Mouse (Mus musculus): Measurements from ENCODE around the gene Rnaseh2c.

Gene Rnaseh2c

DNA sequence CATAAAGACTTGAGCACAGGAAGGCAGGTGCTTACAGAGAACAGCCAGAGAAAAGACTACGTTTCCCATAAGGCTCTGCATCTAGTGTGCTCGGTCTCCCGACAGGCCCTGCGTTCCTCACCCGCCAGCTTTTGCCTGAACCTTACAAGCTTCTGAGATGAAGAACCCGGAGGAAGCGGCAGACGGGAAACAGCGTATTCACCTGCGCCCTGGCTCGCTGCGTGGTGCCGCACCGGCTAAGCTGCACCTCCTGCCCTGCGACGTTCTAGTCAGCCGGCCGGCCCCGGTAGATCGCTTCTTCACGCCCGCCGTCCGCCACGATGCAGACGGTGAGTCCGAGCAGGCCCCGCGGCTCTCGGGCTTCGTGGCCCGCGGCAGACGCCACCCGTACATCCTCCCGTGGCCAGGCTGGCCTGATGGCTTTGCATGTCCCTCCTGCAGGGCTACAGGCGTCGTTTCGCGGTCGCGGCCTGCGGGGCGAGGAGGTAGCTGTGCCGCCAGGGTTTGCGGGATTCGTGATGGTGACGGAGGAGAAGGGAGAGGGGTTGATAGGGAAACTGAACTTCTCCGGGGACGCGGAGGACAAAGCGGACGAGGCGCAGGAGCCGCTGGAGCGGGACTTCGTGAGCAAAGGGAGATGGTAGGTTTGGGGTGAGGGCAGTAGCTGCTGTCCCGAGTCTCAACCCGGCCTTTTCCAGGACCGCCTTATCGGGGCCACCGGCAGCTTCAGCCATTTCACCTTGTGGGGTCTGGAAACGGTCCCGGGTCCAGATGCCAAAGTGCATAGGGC lies at the start of gene Rnaseh2c:
Gene Rnaseh2c, plus strand, starts transcription at position 122 of the 790 bp plus-strand sequence.
- peak; percentile 75 for DNase-seq (ENCODE audit: extremely low spot score)

DNA sequence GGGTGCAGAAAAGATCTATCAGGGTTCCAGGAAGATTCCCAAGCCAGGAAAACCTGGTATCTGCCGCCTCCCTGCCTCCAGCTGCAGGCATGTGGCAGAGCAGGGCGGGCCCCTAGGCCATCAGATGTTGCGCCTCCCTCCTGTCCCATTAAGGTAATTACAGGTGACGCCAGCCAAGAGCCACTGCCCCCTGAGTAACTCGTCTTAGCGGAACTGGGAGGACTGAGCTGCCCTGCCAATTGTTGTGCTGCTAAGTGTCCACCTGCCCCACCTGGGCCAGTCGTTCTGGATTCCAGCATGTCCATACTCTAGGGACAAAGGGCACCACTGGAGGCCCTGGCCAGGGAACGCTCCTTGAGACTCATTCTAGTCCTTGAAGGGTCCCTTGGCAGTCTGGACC lies 47.9 kb upstream of the Rnaseh2c start:
- DNase-seq (ENCODE audit: extremely low spot score), result no peak

DNA sequence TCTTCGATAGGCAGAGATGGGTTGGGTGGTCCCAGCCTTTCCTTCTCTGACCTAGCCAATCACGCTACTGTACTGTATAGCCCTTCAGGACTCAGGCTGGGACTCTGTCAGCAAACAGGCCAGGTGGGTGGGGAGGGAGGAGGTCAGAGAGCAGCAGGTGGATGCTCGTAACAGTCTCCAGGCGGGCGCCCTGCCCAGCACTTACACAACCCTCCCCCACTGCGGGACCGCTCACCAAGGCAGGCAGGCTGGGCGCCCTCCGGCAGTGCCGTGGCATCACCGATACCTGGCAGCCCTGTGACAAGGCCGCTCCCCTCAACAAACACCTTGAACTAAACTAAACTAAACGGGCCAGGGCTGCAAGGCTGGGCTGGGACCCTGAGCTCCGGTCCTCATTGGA lies 47.5 kb upstream of the Rnaseh2c start:
- no peak for DNase-seq (ENCODE audit: extremely low spot score)

DNA sequence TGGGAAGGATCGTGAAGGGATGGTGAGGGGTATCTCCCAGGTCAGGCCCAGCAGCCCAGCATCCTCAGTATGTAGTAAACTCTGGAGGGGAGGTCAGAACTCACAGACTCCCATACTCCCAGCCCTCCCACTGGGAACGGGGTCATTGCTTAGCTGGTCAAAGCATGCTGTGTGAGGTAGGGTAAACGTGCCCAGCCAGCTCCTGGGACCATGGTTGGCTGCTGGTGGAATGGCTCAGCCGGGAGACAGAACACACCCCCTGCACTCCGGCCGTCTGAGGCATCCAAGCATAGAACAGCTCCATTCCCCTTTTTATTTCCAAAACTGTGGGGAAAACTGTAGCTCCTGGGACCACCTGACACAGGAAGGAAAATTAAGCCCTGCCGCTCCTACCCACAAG lies 43.5 kb upstream of the Rnaseh2c start:
- DNase-seq (ENCODE audit: extremely low spot score), result no peak

DNA sequence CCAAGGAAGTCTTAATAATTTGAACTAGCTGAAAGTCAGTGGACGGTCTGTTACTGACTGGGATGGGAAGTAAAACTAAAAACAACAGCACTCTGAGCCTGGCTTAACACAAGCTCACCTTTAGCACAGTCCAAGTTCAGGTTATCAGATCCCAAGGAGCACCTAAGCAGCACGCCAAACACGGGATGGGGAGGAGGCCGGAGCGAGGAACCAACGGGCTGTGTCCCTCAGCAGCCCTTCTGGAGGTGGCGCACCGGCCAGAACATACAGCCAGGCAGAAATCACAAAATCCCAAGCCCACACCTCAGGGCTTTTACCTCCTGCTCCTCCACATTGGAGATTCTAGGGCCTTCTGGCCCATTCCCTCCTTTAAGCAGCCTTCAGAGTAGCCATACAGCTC lies 42.9 kb upstream of the Rnaseh2c start:
- DNase-seq (ENCODE audit: extremely low spot score), result no peak

DNA sequence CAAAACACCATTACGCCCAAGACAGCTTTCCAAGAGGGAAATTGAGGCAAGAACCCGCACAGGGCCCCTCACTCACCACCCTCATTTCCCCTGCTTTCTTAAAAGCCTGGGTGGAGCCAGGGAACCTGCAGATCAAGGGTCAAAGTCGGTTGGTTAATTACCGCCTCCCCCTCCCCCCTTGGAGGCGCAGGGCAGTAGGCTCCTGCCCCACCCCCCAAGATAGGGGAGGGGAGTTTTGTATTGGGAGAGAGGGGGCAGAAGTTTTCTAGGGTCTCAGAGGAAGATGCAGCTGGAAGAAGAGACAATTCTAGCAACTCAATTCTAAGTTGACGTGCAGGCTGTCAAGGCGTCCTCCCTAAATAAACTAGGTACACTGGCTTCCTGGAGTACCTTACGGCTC lies 42.4 kb upstream of the Rnaseh2c start:
- DNase-seq (ENCODE audit: extremely low spot score), result no peak

DNA sequence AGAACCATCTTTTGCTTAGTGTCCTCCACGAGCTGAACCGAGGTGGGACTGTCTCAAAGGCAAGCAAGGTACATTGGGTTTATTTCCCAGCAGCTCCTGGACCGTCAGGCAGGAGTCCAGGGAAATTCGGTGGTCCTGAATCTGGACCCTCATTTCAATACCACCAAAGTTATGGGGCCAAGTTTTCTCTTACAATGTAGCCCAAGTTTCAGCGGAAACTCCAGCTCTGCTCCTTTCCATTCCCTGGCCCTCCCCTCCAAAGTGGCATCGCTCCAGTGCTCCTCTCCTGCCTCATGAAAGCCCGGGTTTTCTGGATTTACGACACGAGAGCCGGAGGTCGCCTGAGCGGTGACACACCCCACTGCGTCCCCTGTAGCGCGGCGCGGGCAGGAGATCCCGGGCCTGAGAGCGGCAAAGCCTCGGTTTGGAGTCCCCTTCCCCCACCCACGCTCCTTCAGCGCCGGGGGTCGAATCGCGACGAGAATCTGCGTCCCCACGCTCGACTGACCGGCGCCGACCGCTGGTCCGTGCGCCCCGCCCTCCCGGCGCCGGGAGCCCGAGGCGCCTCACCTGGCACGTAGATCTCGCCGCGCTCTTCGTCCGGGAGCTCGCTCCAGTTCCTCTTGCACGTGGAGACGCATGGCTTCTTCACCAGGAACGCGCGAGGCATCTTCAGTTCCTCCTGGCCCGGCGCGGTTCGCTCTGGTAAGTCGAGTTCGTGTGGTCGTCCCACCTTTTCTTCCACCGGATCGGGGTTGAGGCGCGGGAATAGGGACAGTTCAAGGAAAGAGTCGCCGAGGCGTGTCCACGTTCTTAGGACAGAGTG lies 41.8 kb upstream of the Rnaseh2c start:
- no peak for DNase-seq (ENCODE audit: extremely low spot score)

DNA sequence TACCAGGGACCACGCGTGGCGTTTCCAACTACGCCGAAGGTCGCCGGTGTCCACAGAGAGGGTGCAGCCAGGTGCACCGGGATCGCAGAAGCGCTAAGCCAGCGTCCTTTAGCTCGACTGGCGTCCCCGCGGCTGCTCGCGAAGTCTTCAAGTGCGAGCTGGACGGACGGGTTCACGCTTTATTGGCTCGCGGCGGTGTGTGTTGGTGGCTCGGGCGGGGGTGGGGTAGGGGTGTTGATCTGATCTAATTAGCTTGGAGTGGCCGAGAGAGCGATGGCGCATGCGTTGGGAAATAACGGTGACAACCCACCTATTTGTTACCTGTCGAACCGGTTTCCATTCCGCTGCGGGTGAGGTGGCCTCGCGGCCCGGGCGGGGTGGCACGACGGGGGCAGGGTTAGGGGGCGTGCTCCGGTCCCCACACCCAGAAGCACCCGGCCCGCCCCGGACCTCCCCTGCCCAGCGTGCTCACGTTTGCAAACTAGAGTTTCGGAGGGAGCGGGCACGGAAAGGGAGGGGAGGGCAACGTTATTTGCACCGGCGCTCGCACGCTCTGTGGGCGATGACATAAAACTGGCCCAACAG lies 41.1 kb upstream of the Rnaseh2c start, which contains the start of gene Ovol1:
Gene Ovol1, minus strand, starts transcription at position 190 of the 585 bp plus-strand sequence.
- DNase-seq (ENCODE audit: extremely low spot score), result peak; percentile 38

DNA sequence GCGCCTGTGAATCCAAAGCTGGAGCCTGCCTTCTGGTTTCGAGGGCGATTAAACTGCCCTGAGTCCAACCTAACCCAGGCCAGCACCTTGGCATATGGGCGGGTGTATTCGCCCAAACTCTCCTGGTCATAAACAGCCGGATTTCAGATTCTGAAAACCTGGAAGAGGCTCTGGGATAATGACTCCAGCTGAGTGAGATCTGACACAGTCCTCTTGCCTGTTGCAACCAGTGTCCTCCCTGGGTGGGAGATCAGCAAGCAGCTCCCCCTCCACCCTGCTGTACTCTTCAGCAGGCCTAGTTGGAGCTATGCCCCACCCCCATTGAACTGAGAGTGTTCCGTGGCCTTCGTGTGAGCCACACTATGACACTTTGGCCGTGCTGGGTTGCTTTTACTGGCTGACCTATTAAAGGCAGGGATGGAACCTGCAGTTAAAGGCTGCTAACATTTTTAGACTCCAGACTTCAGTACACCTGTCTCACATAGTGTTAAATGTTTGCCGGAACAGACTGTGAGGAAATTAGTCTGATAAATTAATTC lies 40.4 kb upstream of the Rnaseh2c start:
- DNase-seq (ENCODE audit: extremely low spot score), result no peak

DNA sequence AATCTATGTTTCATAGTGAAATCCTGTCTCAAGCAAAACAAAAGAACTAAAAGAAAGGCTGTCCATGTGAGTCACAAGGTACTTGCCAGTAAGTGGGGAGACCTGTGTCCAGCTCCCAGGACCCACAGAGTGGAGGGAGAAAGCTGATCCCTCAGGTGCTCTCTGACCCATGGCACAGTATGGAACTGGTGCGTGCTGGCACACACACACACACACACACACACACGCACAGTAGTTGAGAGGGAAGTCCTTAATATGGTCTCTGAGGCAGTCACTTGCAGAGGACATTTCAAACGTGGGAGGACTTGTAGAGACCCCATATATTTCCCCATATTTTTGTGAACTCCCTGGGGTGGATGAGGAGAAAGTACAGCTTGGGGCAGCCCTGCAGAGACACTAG lies 39.8 kb upstream of the Rnaseh2c start:
- DNase-seq (ENCODE audit: extremely low spot score), result no peak

DNA sequence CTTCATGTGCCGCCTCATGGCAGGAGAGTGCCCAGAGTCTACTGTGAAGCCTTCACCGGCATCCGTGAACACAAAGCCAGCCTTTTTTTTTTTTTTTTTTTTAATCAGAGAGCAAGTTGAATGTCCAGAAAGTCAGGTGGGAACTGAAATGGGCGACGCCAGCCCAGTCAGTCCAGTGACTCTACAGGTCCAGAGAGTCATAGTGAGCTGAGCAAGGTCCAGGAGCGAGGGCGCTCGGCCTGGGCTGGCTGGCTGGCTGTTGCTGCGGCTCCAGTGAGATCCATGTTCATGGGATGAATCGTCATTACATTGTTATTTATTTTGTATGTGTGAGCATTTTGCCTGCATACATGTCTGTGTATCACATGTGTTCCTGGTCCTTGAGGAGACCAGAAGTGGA lies 38.9 kb upstream of the Rnaseh2c start:
- DNase-seq (ENCODE audit: extremely low spot score), result no peak

DNA sequence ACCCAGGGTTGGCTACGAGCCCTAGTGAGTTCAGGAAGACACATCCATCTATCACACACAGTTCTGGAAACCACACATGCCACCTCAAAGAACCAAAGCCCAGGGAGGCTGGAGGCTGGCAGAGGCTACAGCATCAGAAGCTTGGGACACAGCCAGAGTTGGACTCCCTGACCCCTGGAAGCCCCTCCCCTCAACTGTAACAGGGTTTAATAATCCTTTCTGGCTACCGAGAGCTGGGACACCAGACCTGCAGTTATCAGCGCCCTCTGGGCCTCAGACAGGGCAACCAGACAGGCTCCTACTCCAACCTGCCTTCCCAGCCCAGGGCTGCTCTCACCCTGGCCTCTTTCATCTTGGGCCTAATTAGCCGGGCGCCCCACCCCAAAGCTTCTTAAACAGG lies 35.4 kb upstream of the Rnaseh2c start:
- no peak for DNase-seq (ENCODE audit: extremely low spot score)

DNA sequence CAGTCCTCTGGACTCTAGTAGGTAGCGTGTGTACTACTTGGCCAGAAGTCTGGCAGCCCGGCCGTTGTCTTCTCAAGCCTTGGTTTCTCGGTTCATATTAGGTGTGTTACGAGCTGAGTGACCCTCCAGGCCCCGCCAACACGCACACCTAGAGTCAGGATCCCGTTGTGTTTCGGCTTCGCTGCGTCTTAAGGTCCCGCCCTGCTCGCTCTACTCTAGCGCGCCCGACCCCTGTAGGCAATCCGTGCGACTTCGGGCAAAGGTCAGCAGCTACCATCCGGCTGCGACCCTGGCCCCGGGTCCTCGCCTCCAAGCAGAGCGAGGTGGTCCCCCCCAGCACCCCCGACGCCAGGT lies 34.5 kb upstream of the Rnaseh2c start:
- DNase-seq (ENCODE audit: extremely low spot score), result no peak

DNA sequence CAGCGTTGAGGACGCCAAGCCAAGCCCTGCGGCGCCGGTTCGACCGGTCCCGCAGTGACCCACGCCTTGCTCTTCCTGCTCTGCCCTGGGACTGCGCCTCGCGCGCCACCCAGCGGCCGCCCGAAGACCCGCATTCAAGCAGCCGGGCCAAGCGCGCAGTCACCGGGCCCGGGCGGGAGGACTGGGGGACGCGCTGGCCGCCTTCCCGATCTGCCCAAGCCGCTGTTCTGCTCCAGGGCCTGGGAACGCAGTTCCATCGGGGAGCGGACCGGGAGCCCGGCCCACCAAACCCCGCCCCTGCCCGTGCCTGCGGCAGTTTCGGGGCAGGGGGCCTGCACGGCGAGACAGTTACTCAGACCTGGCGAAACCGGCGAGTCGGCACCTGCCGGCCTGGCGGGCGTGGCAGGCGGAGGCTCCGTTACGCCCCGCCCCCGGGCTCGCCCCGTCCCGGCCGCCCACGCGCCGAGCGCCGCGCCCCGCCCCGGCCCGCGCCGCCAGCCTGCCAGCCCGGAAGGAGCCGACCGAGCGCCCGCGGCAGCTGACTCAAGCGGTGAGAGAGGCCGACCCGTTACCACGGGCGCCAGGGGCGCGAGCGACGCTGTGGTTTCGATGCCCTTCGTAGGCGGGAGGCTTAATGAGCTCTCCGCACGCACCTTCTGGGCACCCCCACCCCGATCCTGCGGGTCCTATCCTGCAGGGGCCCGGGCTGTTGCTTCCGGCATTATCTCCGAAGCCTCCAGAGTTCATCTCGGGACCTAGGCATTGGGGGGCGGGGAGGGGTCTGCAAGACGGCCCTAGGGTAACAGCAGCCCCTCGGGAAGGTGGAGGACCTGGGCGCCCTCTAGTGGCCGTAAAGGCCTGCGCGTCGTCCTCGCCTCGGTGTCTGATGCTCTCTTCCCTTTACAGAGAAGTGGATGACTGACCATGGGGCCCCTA lies 33.9 kb upstream of the Rnaseh2c start, which contains the start of gene Ap5b1:
Gene Ap5b1, plus strand, starts transcription at position 492 of the 936 bp plus-strand sequence.
- DNase-seq (ENCODE audit: extremely low spot score), result peak; percentile 92

DNA sequence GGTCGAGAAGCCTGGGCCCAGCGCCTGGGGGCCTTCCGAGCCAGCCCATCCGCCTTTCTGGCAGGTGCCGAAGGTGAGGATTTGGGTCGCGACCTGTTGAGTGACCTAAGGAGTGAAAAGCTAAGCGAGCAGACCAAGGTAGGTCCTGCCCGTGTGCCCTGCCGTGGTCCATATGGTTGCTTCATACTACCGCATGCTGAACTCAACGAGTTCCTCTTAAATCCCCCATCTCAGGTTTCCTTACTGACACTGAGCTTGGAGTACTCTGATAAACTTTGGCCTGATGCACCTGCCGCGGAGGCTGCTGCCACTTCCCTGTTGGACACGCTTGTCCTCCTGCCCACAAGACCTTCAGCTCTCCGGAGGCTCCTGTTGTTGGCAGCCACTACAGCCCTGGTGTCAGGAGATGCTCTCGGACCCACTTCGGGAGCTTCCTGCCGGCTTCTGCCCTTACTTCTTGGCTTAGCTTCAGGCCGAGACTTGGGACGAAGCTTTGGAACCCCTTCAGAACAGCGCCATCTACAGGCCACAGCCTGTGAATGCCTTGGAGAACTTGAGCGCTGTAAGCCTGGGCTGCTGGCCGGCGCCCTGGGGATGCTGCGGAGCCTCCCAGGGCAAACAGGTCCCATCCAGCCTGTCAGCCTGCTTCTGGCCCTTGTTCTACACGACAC lies 33.1 kb upstream of the Rnaseh2c start:
- DNase-seq (ENCODE audit: extremely low spot score), result peak; percentile 82

DNA sequence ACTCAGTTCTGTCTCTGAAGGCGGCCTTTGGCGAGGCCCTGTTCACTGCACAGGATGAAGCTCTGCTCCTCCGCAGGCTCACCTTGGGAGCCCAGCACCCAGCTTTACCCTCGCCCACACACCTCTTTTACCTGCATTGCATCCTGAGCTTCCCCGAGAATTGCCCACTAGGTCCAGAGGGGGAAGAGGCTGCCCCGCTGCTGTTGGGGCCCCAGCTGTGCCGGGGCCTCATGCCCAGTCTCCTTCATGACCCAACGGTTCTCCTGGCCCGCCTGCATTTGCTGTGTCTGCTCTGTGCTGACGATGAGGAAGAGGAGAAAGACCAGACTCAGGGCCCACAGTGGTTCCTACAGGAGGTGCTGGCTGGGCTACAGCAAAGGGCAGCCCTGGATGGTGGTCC lies 32.2 kb upstream of the Rnaseh2c start:
- DNase-seq (ENCODE audit: extremely low spot score), result no peak

DNA sequence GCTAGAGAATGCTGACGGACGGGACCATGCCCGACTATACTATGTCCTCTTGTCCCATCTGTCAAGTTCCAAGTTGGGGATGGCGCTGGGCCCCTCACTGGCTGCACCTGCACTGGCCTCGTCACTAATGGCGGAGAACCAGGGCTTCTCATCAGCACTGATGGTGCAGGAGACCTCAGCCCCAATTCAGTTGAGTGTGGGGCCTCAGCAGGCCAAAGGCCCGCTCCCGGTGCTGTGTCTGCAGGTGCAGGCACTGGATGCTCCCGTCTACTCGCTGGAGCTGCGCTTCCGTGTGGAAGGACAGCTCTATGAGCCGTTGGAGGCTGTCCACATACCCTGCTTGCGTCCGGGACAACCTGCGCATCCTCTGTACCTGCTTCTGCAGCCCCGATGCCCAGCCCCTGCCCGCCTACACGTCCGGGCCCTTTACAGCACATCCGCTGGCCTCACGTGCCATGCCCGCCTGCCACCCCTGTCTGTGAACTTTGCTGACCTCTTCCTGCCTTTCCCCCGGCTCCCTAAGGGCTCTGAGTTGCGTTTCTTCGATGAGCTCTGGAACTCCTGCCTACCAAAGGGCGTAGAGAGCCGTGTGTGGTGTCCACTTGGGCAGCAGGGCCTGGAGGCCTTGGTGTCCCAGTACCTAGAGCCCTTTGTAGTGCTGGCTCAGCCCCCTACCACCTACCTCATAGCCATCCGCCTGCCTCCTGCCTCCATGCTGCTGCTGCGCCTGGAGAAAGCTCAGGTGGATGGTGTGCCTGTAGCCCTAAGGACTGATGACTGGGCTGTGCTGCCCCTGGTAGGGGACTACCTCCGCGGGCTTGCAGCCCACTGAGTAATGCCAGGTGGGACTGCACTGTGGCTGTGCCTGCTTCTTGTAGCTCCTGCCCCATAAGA lies 31.1 kb upstream of the Rnaseh2c start:
- DNase-seq (ENCODE audit: extremely low spot score), result no peak

DNA sequence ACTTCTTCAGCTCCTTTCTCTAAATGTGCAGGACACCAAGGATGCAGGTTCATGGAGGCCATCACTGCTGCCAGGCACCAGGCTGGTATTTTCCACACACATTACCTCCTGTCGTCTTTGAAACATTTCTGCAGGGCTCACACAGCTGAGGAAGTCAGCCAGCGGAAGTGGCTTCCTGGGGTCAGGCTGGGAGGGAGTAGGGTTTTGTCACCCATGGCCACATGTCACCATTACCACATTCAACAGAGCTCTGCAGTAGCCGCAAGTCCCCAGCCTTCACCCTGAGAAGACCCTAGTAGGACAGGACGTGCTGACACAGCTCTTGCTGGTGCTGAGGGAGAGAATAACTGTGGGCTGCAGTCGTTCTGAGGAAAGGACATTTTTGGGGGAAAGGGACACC lies 29.8 kb upstream of the Rnaseh2c start:
- DNase-seq (ENCODE audit: extremely low spot score), result no peak

DNA sequence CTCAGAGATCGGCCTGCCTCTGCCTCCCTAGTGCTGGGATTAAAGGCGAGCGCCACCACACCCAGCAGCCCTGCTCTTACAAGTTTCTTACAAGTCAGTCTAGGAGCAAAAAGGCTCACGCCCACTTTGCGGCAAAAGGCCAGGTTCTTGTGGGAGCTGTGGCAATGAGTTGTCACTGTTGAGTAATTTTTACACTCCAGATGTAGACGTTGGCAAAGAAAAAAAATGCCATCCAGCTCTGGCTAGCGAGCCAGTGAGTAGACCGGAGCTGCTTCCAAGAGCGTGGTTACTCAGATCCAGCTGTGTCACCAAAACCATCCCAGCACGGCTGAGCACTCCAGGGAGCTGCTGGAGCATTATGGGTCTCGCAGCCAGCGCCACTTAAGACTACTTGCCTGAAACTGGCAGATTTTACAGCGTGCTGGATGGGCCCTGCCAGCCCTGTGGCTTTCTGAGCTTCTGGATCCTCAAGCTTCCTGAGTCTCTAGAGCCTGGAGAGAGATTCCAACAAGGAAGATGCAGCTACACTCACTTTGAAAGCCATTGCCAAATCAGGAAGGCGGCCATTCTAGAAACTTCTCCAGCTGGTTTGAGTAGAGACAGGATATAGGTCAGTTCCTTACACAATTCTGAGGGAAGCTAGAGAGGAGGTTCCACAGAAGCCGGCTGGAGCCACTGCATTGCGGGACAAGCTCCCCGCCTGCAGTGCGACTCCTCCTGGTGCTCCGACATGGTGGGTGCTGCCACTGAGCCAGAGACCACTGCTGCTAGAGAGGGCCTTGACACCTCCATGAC lies 29.1 kb upstream of the Rnaseh2c start:
- no peak for DNase-seq (ENCODE audit: extremely low spot score)
